Mouse (Mus musculus) cortical plate, adult 2 months (tissue): ENCODE results near the gene Ptgis.

Source experiments
- CTCF ChIP-seq: fragments of 200-500 bp; IDR thresholded peaks from 2 replicates; pipeline ENCODE4 v1.5.1; 2011; ENCODE audit warnings: mild to moderate bottlenecking, control low read depth, low read length; ENCODE audit not compliant: insufficient read depth; ENCODE audit errors: extremely low read depth
- POLR2A ChIP-seq: fragments of 200-500 bp; IDR thresholded peaks from 2 replicates; pipeline ENCODE4 v1.6.1; 2011; ENCODE audit warnings: mild to moderate bottlenecking, low read length, control low read depth; ENCODE audit not compliant: insufficient read depth; ENCODE audit errors: extremely low read depth

GRCm38 (mm10) chr2:167144439-167145307 lies 95.7 kb downstream of the Ptgis start:
- TF ChIP-seq POLR2A (no peak), CTCF (no peak)
